Mouse (Mus musculus) myocyte (in vitro differentiated cells): ENCODE data around the gene Sirt3.

ENCODE experiments used
- E2F4 ChIP-seq: IDR thresholded peaks from one replicate; pipeline ENCODE4 v1.6.1; 2011; ENCODE audit warnings: mild to moderate bottlenecking, control low read depth, moderate library complexity; ENCODE audit not compliant: insufficient read depth
- MAX ChIP-seq: IDR thresholded peaks from one replicate; pipeline ENCODE4 v1.6.1; 2011; ENCODE audit warnings: low read depth, mild to moderate bottlenecking, control low read depth
- MYOD1 ChIP-seq, 3 experiments: IDR thresholded peaks; one replicate each; pipeline ENCODE4 v1.6.1; 2011; ENCODE audit warnings: control low read depth in 2 of 3, low read depth in 2 of 3, mild to moderate bottlenecking in 2 of 3, moderate library complexity in 1 of 3; ENCODE audit not compliant: insufficient read length in 2 of 3, control insufficient read depth in 1 of 3
- POLR2A ChIP-seq: IDR thresholded peaks from one replicate; pipeline ENCODE4 v1.6.1; 2011; ENCODE audit warnings: low read depth, mild to moderate bottlenecking, control low read depth, moderate library complexity; ENCODE audit not compliant: insufficient read length
- POLR2AphosphoS2 ChIP-seq: IDR thresholded peaks from one replicate; pipeline ENCODE4 v1.6.1; 2011; ENCODE audit warnings: low read depth, control low read depth; ENCODE audit not compliant: insufficient read length
- REST ChIP-seq: IDR thresholded peaks from one replicate; pipeline ENCODE4 v1.6.1; 2011; ENCODE audit warnings: mild to moderate bottlenecking, control low read depth, moderate library complexity; ENCODE audit not compliant: insufficient read depth, insufficient read length
- SRF ChIP-seq: IDR thresholded peaks from one replicate; pipeline ENCODE4 v1.6.1; 2011; ENCODE audit warnings: low read depth; ENCODE audit not compliant: control insufficient read depth, insufficient read length
- TCF3 ChIP-seq: IDR thresholded peaks from one replicate; pipeline ENCODE4 v1.6.1; 2011; ENCODE audit warnings: low read depth, control low read depth; ENCODE audit not compliant: insufficient read length
- USF1 ChIP-seq: IDR thresholded peaks from one replicate; pipeline ENCODE4 v1.6.1; 2011; ENCODE audit warnings: low read depth, mild to moderate bottlenecking, control low read depth, moderate library complexity

- no peak for TF ChIP-seq SRF
- TF ChIP-seq USF1 = no peak
- TF ChIP-seq MAX = no peak
- no peak for TF ChIP-seq MYOD1 (IDR thresholded peaks at IDR 0.05; ENCODE audit: control insufficient read depth in 1 of 3, insufficient read length in 2 of 3, low read depth in 2 of 3)
- TF ChIP-seq REST = no peak
- no peak for TF ChIP-seq E2F4
- no peak for TF ChIP-seq POLR2A
- TF ChIP-seq TCF3 = no peak
- no peak for TF ChIP-seq POLR2AphosphoS2
Measured at GRCm38 (mm10) chr7:140905642-140906081, 23.6 kb upstream of the Sirt3 start.
